Mouse (Mus musculus): ENCODE measurements around the gene Blm.

DNA sequence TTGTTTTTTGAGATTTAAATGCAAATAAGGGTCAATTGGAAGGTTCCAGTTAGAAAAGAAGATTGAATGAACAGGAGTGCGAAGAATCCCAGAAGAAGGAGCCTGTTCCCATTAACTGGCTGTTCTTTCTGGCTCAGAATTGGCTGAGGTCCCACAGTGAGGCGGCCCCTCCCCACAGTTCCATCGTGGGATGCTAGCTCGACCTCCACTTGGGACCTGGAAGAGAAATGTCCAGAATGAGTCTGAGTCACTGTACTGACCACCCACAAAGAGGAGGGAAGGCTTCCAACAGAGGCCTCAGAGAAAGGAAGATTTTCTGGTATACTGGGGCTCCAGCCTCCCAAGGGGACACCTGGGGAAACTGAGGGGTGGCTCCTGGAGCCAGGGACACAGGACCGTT, 23.7 kb upstream of the Blm start:
- TF ChIP-seq ZNF384 (IDR thresholded peaks at IDR 0.05; ENCODE audit: low read depth, low read length) (no peak), CTCF (conservative IDR thresholded peaks at IDR 0.05 in 1 of 2, IDR thresholded peaks at IDR 0.05 in 1 of 2; ENCODE audit: low read depth in 2 of 2, low read length in 2 of 2) (no peak), ZC3H11A (IDR thresholded peaks at IDR 0.05; ENCODE audit: low read depth, low read length) (no peak), SIN3A (IDR thresholded peaks at IDR 0.05; ENCODE audit: low read length) (no peak), ZMIZ1 (IDR thresholded peaks at IDR 0.05; ENCODE audit: low read depth, low read length) (no peak)

Data from CH12.LX (cell line).